Mouse (Mus musculus): Measurements from ENCODE around the gene Zfp217.
"Not testable (repeated sequence)": the region's sequence is repeated elsewhere in the genome, so short reads cannot be mapped to it uniquely, and the experiment has no call there.

Zfp217 gene

DNA sequence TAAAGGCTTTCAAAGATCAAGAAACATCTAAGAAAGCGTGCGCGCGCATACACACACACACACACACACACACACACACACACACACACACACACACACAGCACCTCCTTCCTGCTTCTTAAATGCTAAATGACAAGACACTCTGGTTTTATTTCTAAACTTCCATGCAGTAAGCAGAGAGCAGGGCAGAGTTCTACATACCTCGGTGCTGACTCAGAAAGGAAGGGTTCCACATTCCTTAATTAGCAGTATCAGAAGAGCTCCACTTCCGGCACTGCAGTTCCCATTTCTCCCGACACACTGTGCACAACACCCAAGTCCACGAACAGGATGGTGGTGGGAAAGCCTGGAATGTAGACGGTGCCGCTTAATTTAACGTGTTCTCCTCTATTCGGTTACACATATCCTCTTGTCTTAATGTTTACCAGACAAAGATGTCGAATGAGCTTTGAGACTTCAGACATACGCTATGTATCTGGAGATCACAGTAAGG, at the start of gene Zfp217:
Zfp217 (minus strand) TSS at position 443 of the 493 bp plus-strand sequence.
- DNase-seq: no peak

DNA sequence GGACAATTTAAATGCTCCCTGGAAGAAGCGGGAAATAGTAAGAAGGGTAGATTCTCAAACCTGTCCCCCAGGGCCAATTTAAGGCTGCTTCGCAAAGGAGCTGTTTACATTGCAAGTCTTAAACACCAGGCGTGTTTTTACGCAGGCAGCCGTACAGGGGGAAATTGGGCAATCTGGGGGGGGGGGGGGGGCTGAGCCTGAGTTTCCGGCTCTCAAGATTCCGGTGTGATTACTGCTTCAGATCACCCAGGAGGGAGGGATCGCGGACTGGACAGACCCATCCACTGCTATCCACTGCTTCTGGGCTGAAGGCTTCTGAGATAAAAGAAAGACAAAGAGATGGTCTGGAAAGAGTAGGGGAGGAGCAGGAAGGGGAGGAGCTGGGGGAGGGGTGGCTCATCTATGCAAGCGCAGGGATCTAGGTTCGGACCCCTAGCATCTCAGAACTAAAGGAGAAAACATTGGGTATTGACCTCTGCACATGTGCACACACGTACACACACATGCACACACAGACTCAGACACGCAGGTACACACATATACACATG, 47.7 kb upstream of the Zfp217 start:
- no peak for DNase-seq

- no peak for DNase-seq
Measured at GRCm38 (mm10) chr2:170194845-170195244, 46.9 kb upstream of the Zfp217 start.

GRCm38 (mm10) chr2:170193850-170194249, 45.9 kb upstream of the Zfp217 start:
- no peak for DNase-seq

DNA sequence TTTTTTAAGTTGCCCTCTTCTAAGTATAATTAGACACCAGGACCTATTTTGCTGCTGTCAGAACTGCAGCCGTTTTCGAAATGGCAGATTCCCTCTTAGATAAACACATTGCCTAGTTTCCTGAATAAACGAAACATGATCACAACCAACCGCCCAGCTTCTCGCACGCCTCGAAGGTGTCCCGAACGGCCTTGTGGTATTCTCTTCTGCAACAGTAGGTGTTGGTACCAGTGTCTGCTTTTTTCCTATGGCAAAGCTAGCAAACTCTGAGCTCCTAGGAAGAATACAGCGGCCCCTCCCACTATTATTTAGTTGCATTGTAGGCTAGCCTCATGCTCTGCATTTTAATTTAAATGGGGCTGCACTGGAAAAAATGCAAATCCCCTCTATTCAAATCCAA, 45.3 kb upstream of the Zfp217 start:
- no peak for DNase-seq

DNA sequence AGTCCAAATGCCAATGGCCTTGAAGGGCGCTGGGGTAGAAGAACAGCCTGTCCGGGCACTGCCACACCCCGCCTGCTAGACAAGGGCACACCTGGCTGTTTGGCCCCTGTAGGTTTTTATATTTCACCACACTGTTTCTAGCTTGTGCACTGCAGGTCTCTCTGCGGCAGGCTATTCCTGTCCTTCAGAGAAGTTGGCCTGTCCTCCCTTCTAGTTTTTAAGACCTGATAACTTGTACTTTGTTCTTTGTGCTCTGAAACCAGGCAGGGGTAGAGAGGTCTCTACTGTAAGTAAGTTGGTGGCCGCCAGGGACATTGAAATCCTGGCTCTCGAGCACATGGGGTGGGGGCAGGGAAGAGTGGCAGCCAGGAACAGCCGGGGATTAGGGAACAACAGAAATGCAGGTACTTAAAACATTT, 44.8 kb upstream of the Zfp217 start:
- peak; percentile 39 to 54 for DNase-seq

- peak; percentile 65 to 72 for DNase-seq
Measured at GRCm38 (mm10) chr2:170188721-170189120, 40.8 kb upstream of the Zfp217 start.

- no peak for DNase-seq
Measured at GRCm38 (mm10) chr2:170185137-170185837, 37.4 kb upstream of the Zfp217 start.

DNA sequence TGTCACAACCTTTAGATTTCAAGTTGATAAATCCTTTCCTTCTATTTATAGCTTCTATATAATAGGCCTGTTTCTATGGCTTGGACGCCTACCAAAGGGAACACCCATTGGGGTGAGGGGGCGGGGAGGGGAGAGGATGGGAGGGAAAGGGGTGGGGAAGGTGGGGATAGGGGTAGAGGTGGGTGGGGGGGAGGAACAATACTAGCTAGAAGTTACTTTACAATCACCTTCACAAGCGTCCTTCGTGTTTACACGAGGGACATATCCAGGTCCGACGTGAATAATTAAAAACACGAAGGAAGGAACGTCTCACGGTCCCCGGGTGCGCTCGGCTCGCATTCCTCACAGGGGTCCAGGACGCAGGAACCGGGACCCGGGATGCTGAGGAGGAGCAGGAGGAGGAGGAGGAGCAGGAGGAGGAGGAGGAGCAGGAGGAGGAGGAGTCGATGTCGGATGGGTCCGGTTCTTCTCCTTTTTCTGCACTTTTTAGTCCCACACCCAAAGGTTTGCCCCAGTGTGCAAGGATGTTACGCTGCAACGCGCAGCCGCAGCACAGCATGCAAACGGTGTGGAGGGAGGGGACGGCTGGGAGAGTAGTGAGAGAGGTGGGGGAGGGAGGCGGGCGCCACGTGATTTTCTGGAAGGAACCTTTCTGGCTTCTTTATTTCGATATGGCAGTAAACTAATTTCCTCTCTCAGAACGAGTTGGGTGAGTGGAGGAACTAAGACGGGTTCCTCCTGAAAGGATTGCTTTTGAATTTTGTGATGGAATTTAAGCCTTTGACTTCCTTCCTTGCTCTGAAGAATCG, 36.5 kb upstream of the Zfp217 start:
- DNase-seq: peak; percentile 58 to 67

DNA sequence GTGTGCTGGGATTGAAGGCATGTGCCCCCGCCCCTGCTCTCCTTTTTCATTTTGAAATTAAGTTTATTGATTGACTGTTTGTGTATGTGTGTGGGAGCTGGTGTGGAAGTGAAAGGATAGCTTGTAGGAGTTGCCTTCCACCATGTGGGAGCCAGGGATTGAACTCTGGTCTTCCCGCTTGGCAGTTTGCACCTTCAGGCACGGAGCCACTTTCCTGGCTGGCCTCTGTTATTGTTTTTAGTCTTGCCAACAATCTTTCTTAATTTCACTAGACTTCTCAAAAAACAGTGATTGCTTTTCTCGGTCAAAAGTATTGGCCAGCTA, 35.9 kb upstream of the Zfp217 start:
- DNase-seq: peak in 1 of 2 experiments; percentile 50

DNA sequence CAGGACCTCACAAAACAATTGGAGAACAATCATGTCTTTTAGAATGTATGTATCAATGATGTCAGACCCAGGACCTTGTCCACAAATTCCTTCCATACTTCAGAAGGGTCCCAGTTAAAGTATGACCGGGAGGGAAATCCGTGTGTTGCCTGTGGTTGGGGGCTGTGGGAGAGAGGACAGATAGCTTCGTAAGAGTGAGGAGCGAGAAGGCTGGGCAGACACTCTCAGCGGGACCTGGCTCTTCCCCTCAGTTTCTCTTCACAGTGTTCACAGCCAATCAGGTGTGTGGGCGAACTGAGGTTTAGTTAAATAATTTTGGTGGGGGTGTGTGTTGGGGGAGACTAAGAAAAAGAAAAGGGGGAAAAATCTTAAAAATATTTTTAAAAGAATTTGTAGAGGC, 34.0 kb upstream of the Zfp217 start:
- DNase-seq: no peak

DNA sequence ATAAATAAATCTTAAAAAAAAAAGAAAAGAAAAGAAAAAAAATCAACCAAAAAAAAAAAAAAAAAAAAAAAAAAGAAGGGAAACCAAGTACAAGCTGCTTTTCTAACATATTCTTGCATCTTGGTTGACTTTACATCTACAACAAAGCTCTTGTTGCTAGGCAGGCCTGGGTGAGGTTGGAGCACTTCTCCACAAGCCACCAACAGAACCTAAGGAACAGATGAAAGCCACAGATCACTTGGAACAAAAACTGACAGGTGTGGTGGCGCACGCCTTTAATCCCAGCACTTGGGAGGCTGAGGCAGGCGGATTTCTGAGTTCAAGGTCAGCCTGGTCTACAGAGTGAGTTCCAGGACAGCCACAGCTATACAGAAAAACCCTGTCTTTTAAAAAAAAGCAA, 32.9 kb upstream of the Zfp217 start:
- DNase-seq: not testable (repeated sequence)

DNA sequence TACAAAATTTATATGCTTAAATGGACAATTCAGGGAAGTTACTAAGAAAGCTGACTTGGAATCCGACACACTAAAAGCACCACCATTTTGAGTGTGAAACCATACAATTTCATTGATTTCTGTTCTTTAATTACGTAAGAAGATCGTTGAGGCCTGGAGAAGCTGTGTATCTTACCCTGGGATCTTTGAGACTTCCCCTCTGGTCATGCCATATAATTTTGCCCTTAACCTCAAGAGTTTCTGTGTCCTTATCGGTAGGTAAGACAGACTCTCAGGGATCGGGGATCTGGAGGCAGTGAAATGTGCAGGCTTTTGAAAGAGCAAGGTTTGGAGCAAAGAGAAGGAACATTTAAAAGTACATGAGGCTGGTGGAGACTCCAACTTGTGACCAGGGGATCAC, 31.4 kb upstream of the Zfp217 start:
- no peak for DNase-seq

DNA sequence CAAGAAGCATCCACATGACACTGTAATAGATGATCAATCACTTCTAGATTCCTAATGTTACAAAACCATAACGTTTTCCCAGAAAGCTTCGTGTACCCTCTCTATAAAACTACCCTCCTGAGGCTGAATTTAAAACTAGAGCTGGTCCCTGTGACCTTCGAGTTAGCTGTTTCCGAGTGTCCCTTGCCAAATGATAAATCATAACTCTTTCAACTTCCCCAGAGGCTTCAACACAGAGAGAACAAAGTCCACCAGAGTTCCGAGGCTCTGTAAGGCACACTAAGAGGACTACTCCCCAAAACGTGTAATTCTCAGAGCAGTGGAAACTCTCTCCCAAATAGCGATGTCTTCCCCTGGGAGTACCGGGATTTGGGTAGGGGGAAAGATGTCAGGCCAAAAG, 29.4 kb upstream of the Zfp217 start:
- no peak for DNase-seq

- no peak for DNase-seq
Measured at GRCm38 (mm10) chr2:170176284-170176926, 28.5 kb upstream of the Zfp217 start.

- DNase-seq: no peak
Measured at GRCm38 (mm10) chr2:170175661-170176150, 27.8 kb upstream of the Zfp217 start.

GRCm38 (mm10) chr2:170175190-170175589, 27.3 kb upstream of the Zfp217 start:
- no peak for DNase-seq

GRCm38 (mm10) chr2:170169062-170169461, 21.2 kb upstream of the Zfp217 start:
- no peak for DNase-seq

- no peak for DNase-seq
Measured at GRCm38 (mm10) chr2:170165649-170166048, 17.7 kb upstream of the Zfp217 start.

- no peak for DNase-seq
Measured at GRCm38 (mm10) chr2:170163671-170164462, 16.0 kb upstream of the Zfp217 start.

DNA sequence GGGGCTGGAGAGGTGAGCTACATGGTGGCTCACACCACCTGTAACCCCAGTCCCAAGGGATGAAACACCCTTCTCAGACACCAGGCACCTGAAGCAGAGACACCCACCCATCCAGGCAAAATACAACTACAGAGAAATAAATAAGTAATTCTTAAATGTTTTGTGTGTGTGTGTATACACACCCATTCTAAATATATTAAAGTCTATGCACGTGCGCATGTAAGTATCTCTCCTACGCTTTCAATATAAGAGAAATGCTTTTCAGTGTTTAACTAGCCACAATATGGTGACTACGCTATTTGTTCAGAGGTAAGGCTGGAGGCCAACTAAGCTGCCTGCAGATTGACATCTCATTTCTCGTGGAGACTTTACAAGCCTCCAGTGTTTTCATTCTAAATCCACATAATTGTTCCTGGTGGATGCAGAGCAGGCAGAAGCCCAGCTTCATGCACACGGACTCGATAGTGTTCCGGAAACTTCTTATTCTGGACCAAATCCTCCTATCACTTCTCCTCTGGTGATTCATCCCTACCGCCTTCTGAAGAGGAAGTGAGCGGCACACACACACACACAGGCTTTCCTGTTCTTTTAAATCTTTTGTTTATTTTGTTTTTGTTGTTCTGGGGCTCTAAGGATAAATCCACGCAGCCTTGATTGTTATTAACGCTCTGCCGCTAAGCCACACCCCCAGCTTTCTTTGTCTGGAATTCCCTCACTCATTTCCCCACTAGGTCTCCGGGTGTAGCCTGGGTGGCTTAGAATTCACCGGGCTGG, 12.1 kb upstream of the Zfp217 start:
- DNase-seq: no peak

- DNase-seq: no peak
Measured at GRCm38 (mm10) chr2:170158987-170159386, 11.1 kb upstream of the Zfp217 start.

All from kidney, adult 8-10 months (tissue).